Mouse (Mus musculus) hindbrain, postnatal 0 days (tissue): ENCODE results near the gene Cryl1. TPM values are rescaled to one million over a fixed set of nuclear protein-coding genes. Genes with fewer than 3 reads are reported as not detected.

Source experiments
- ATAC-seq: fragments of 200-750 bp; cut with Nextera tagmentation; 2 replicates; pipeline ENCODE4 v1.8.0; 2017; ENCODE audit warnings: mild to moderate bottlenecking, moderate TSS enrichment, moderate library complexity
- DNase-seq: peaks from one replicate; pipeline ENCODE4 v3.0.0-alpha.2; 2015; ENCODE audit warnings: low spot score
- H3K27ac ChIP-seq: fragments of 300-500 bp; sonication (generic); 2 replicates; pipeline ENCODE4 v1.5.1; 2014; ENCODE audit warnings: mild to moderate bottlenecking
- H3K27me3 ChIP-seq: fragments of 300-500 bp; sonication (generic); 2 replicates; pipeline ENCODE4 v1.6.1; 2014; ENCODE audit warnings: low read length, mixed read lengths; ENCODE audit not compliant: insufficient read depth
- H3K36me3 ChIP-seq: fragments of 300-500 bp; sonication (generic); 2 replicates; pipeline ENCODE4 v1.6.1; 2014; ENCODE audit warnings: low read length, mixed read lengths; ENCODE audit not compliant: insufficient read depth
- H3K4me1 ChIP-seq: fragments of 300-500 bp; sonication (generic); 2 replicates; pipeline ENCODE4 v1.6.1; 2014; ENCODE audit warnings: antibody characterized with exemption, low read length, mixed read lengths; ENCODE audit not compliant: insufficient read depth
- H3K4me2 ChIP-seq: fragments of 300-500 bp; sonication (generic); 2 replicates; pipeline ENCODE4 v1.6.1; 2014; ENCODE audit warnings: low read depth, mild to moderate bottlenecking, low read length, moderate library complexity, mixed read lengths
- H3K4me3 ChIP-seq: fragments of 300-500 bp; sonication (generic); 2 replicates; pipeline ENCODE4 v1.5.1; 2014; ENCODE audit warnings: low read length
- H3K9ac ChIP-seq: fragments of 300-500 bp; sonication (generic); replicated peaks from 2 replicates; pipeline ENCODE4 v1.6.1; 2014; ENCODE audit warnings: mild to moderate bottlenecking, low read length, moderate library complexity, mixed read lengths
- H3K9me3 ChIP-seq: fragments of 300-500 bp; sonication (generic); 2 replicates; pipeline ENCODE4 v1.6.1; 2016; ENCODE audit warnings: low read length, mixed read lengths
- CTCF ChIP-seq: IDR thresholded peaks from 2 replicates; pipeline ENCODE4 v1.5.1; 2016; ENCODE audit warnings: antibody characterized with exemption, control low read depth, low read depth
- WGBS: fragments of 180-500 bp; shearing (Covaris S2); extraction: QIAGEN DNeasy Blood & Tissue Kit; methylation state at CpG from one replicate; pipeline ENCODE4 v1.1.7; 2014; 5-methylcytosine and 5-hydroxymethylcytosine counted together
- polyA plus RNA-seq: library from polyadenylated mRNA; unstranded; fragments of >200 nt; fragmentation: Nextera tagmentation; extraction: Ambion mirVana; gene quantifications from 2 replicates; pipeline ENCODE4 v1.2.1, GENCODE M21; 2015
- total RNA-seq: library from RNA; depleted of rRNA; stranded (reverse); fragments of >200 nt; gene quantifications from 2 replicates; pipeline ENCODE4 v1.2.3, GENCODE M21; 2014

The Cryl1 gene
- total and polyA plus RNA-seq, 2 experiments from 2014 or later = 16.0 to 19.3 TPM

DNA sequence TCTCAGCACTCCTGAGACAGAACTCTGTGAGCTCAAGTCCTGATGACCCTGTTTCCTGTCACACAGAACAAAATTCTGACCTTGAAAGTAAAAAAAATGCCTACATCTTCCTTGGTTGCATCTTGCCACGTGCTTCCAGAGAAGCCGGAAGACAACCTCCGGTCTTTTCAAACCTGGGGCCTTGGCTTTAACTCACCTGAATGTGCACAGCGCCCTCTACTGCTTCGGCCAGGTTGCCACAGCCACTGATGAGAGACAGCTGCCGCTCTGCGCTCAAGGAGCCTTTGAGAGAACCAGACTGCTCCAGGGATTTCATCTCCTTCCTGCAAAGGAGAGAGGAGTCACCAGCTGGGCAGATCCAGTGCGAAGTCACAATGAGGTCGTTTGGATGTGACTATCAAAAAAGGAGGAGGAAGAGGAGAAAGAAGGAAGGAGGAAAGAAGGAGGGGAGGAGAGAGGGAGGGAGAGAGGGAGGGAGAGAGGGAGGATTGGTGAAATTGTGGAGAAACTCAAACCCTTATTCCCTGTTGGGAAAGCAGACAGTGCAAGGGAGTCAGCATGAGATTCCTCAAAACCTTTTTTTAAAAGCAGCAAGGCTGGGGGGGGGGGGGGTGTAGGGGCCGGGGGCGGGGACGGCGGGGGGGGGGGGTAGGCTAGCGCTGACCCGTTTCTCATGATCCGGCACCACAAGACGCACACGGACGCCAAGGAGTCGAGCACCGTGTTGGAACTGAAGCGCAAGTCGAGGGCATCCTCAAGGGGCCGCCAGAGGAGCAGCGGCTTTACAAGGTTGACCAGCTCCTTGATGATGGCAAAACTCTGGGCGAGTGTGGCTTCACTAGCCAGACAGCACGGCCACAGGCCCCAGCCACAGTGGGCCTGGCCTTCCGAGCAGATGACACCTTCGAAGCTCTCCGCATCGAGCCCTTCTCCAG is 35.3 kb downstream of the Cryl1 start:
- Histone ChIP-seq H3K9ac (no peak overlapping the region), H3K9me3 (no peaks in the 10 kb centered on the region), H3K4me2 (peak overlapping the region; percentile 46), H3K4me1 (no peaks in the 10 kb centered on the region), H3K4me3 (0 out of 2 replicates have a peak overlapping the region, but pooled peaks have one; percentile 14), H3K36me3 (no peaks in the 10 kb centered on the region), H3K27me3 (no peaks in the 10 kb centered on the region), H3K27ac (no peak overlapping the region)
- ATAC-seq (peak; percentile 75), DNase-seq (peak; percentile 90)
- 11% methylated on average over 22 of the region's 31 CpGs for WGBS
- TF ChIP-seq CTCF = peak; percentile 92

DNA sequence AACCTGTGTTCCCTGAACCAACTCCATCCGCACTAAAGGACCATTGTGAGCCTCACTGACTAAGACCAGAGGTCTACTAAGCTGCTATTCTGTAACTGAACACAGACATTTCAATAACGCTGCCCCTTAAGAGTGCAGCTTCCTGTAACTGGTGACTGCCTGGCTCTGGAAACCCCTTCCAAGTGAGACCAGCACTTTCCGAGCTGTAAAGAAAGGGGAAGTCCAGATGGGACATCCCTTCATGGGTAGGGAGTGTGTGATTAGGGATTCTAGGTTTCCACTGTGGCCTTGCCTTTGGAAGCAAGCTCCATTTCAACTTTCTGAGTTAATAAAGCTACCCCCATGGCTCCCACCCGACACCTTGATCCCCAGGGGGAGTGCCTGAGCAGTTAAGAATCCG is 41.3 kb downstream of the Cryl1 start:
- Histone ChIP-seq H3K9me3 (no peaks in the 10 kb centered on the region), H3K4me1 (no peaks in the 10 kb centered on the region), H3K27ac (no peak overlapping the region), H3K27me3 (no peaks in the 10 kb centered on the region), H3K4me3 (no peak overlapping the region), H3K9ac (no peak overlapping the region), H3K36me3 (no peaks in the 10 kb centered on the region), H3K4me2 (no peak overlapping the region)
- 80% methylated on average over 5 of the region's 5 CpGs for WGBS
- ATAC-seq = no peak
- no peak for DNase-seq
- no peak for TF ChIP-seq CTCF

DNA sequence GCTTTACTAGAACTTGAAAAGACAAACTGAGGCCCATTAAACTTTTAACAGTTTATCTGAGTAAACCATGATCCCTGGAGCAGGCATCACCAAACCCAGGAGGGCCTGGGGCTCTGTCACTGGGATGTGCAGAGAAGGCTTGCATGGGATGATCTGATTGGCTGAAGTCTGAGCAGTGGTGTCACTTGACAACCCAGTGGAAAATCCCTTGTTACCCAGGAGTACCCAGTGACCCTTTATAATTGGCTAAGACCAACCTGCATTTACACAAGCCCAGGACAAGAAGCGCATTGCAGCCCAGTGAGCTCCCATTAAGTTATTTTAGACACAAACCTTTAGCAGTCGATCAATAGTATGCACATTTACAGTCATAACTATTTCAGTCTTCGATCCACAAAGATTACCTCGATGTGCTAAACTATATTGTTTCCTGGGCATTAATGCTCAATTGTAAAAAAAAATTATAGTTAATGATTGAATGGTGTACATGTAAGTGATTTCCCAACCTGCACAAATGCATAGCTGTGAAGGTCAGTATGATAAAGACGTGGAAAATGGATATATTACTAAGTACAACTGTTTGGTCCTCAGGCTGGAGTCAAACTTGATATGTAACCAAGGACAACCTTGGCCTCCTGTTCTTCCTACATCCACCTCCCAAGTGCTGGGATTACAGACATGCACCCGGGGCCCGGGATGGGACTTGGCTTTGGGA is 46.7 kb downstream of the Cryl1 start:
- H3K27ac ChIP-seq = no peak overlapping the region
- no peak overlapping the region for H3K4me3 ChIP-seq
- DNase-seq = no peak
- H3K4me2 ChIP-seq = no peak overlapping the region
- no peaks in the 10 kb centered on the region for H3K4me1 ChIP-seq
- no peak for TF ChIP-seq CTCF
- no peak for ATAC-seq
- H3K9me3 ChIP-seq = no peaks in the 10 kb centered on the region
- H3K36me3 ChIP-seq = no peaks in the 10 kb centered on the region
- no peaks in the 10 kb centered on the region; the same call in 1 of the 2 replicates for H3K27me3 ChIP-seq
- no peak overlapping the region for H3K9ac ChIP-seq
- 75% methylated on average over 7 of the region's 7 CpGs for WGBS

DNA sequence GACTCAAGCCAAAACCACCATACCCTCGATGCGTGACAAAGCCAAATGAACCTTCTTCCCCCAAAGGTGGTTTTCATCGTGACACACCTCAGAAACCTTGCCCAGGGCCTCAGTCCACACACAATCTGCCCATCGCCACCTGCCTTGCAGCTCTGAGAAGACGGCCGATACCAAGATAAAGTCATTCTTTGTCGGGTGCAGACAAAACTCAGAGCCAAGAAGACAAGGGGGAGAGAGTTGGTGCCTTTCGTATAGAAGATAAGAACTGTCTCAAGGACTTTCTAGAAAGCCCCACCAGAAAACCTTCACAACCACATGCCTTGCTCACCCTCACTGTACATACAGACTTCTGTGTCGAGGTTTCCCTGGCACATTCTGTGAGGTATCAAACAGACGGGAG is 48.4 kb downstream of the Cryl1 start:
- 88% methylated on average over 10 of the region's 10 CpGs for WGBS

DNA sequence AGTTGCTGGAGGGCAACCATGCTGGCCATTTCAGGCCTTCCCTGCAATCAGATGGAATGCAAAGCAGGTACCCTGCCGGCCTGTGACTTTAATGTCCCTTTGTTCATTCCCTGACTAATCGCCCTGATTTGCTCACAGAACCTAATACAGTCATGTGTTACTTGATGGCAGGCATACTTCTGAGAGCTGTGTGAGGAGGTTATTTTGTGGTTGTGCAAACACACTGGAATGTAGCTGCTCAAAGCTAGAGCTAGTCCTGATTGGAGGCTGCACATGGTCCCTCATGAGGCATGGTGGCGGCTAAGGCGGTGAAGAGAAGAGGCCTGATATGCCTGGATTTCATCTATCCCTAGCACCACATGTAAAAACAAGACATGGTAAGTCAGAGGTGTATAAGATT is 50.2 kb downstream of the Cryl1 start:
- H3K27me3 ChIP-seq = no peaks in the 10 kb centered on the region; the same call in 1 of the 2 replicates
- no peaks in the 10 kb centered on the region for H3K4me1 ChIP-seq
- H3K9ac ChIP-seq = no peak overlapping the region
- no peak overlapping the region for H3K27ac ChIP-seq
- H3K4me3 ChIP-seq = no peak overlapping the region
- 67% methylated on average over 4 of the region's 4 CpGs for WGBS
- ATAC-seq (no peak), DNase-seq (no peak)
- no peaks in the 10 kb centered on the region for H3K36me3 ChIP-seq
- no peaks in the 10 kb centered on the region for H3K9me3 ChIP-seq
- H3K4me2 ChIP-seq = no peak overlapping the region
- no peak for TF ChIP-seq CTCF

More for the DNA sequence above, 48.4 kb downstream of the Cryl1 start:
- H3K4me1 ChIP-seq = no peaks in the 10 kb centered on the region
- no peak overlapping the region for H3K4me3 ChIP-seq
- no peak overlapping the region for H3K27ac ChIP-seq
- H3K4me2 ChIP-seq = no peak overlapping the region
- TF ChIP-seq CTCF = no peak
- DNase-seq = no peak
- no peak for ATAC-seq
- H3K9me3 ChIP-seq = no peaks in the 10 kb centered on the region
- H3K27me3 ChIP-seq = no peaks in the 10 kb centered on the region; the same call in 1 of the 2 replicates
- no peaks in the 10 kb centered on the region for H3K36me3 ChIP-seq
- H3K9ac ChIP-seq = no peak overlapping the region

DNA sequence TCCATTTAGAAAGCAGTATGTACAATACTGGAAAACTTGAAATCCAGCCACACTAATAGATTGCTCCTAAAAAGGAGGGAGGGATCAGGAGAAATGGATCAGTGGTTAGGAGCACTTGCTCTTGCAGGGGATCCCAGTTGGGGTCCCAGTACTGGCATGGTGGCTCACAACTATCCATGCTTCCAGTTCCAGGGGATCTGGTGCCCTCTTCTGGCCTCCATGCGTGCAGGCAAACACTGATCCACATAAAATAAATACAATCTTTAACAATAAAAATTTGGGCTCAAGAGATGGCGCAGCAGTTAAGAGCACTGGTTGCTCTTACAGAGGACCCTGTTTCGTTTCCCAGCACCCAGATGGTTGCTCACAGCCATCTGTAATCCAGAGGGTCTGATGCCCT is 52.2 kb downstream of the Cryl1 start:
- ATAC-seq (no peak), DNase-seq (no peak)
- no peak overlapping the region for H3K9ac ChIP-seq
- no peaks in the 10 kb centered on the region for H3K27me3 ChIP-seq
- H3K9me3 ChIP-seq = no peaks in the 10 kb centered on the region
- no peaks in the 10 kb centered on the region for H3K36me3 ChIP-seq
- no peaks in the 10 kb centered on the region; the same call in 1 of the 2 replicates for H3K4me1 ChIP-seq
- no peak; the same call in 1 of the 2 replicates for TF ChIP-seq CTCF
- no peak overlapping the region for H3K27ac ChIP-seq
- no peak overlapping the region for H3K4me3 ChIP-seq
- WGBS = 95% methylated on average over 3 of the region's 3 CpGs
- H3K4me2 ChIP-seq = no peak overlapping the region
